In the genomic region with DNA sequence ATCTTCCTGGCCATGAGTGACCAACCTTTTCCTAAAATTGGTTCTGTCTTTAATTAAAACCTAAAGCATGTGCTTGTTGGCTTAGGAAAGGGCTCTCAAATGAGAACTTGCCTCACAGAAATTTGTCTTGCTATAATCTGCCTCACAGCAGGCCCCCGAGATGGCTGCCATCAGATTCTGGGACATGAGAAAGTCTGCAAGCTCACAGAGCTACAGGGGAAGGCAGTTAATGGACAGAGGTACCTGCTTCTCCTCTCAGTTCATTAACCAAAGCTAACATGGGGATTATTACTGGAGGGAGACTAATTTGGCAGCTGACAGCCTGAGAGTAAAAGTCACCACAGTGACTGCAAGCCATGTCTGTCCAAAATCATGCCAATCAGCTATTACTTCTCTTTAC, we compare ENCODE assay signal across 20 mouse cellular contexts.
DNase-seq lines count a peak whose midpoint lies in the region; ATAC-seq and TF ChIP-seq lines count a peak whose summit lies in the region.
"Had no signal": no experiment of that assay in that cellular context is flagged by ENCODE, and none has a peak within 500 bp of the region (broad histone marks: within the 10 kb centered on the region; RNA-seq: fewer than 3 reads in every experiment).

No protein-coding gene starts in this region.

- DNase-seq in hindbrain, embryonic 10.5 days (ENCODE audit: low spot score) = no peak
- peak; percentile 5 for DNase-seq in cerebellum, adult 11 months
- DNase-seq in cerebellum, adult 9-11 months = peak; percentile 14
- peak; percentile 32 for DNase-seq in limb, embryonic 10.5 days (ENCODE audit: low spot score)
- DNase-seq in right cerebral cortex, postnatal 10 days (ENCODE audit: low spot score in 2 of 2) = no peak
- DNase-seq in liver, postnatal 0 days = no peak
- DNase-seq in frontal cortex, postnatal 14 days (ENCODE audit: low spot score in 2 of 2) = no peak
- DNase-seq: adrenal gland, postnatal 25 days; gastrocnemius, postnatal 10 days; kidney, adult 2 months; kidney, postnatal 14 days; liver, embryonic 13.5 days; lung, postnatal 36 days; midbrain, embryonic 14.5 days; right cerebral cortex, postnatal 25 days had no signal

- H3K4me3 ChIP-seq in hindbrain, embryonic 16.5 days (ENCODE audit: low read length) = no peak overlapping the region
- no peak overlapping the region for H3K4me3 ChIP-seq in hindbrain, embryonic 10.5 days
- no peak overlapping the region for H3K4me3 ChIP-seq in limb, embryonic 10.5 days
- no peak overlapping the region for H3K4me3 ChIP-seq in liver, postnatal 0 days (ENCODE audit: low read depth, low read length)
- H3K4me3 ChIP-seq: heart, embryonic 10.5 days; layer of hippocampus, adult 2 months; liver, embryonic 13.5 days; lung, embryonic 15.5 days; myocyte had no signal

- WGBS in hindbrain, embryonic 16.5 days = 67% methylated on average over 1 of the region's 1 CpGs
- WGBS in hindbrain, embryonic 10.5 days = 84% methylated on average over 1 of the region's 1 CpGs
- 36% methylated on average over 1 of the region's 1 CpGs for WGBS in limb, embryonic 10.5 days
- 67% methylated on average over 1 of the region's 1 CpGs for WGBS in liver, postnatal 0 days (ENCODE audit: insufficient replicate concordance)

- no peaks in the 10 kb centered on the region for H3K4me1 ChIP-seq in hindbrain, embryonic 16.5 days (ENCODE audit: control insufficient read depth, insufficient read depth, low read depth, low read length)
- no peaks in the 10 kb centered on the region for H3K4me1 ChIP-seq in hindbrain, embryonic 10.5 days (replicated peaks)
- peaks cover 4% of the 10 kb centered on the region; the same call in 1 of the 2 replicates for H3K4me1 ChIP-seq in limb, embryonic 10.5 days
- no peaks in the 10 kb centered on the region for H3K4me1 ChIP-seq in liver, postnatal 0 days (ENCODE audit: insufficient read depth)
- H3K4me1 ChIP-seq: heart, embryonic 10.5 days; liver, embryonic 13.5 days; lung, embryonic 15.5 days had no signal

- H3K9ac ChIP-seq in hindbrain, embryonic 16.5 days (ENCODE audit: low read depth, low read length) = no peak overlapping the region
- no peak overlapping the region for H3K9ac ChIP-seq in liver, postnatal 0 days (replicated peaks)
- H3K9ac ChIP-seq: liver, embryonic 13.5 days; lung, embryonic 15.5 days had no signal

- H3K27me3 ChIP-seq in hindbrain, embryonic 16.5 days (replicated peaks; ENCODE audit: control insufficient read depth, insufficient read depth, low read length) = no peaks in the 10 kb centered on the region
- H3K27me3 ChIP-seq in hindbrain, embryonic 10.5 days (ENCODE audit: insufficient read depth, poor library complexity, severe bottlenecking) = no peaks in the 10 kb centered on the region
- H3K27me3 ChIP-seq in limb, embryonic 10.5 days (ENCODE audit: low read depth, poor library complexity, severe bottlenecking) = no peaks in the 10 kb centered on the region
- H3K27me3 ChIP-seq in liver, postnatal 0 days (ENCODE audit: insufficient read depth, low read length) = no peaks in the 10 kb centered on the region
- H3K27me3 ChIP-seq: liver, embryonic 13.5 days; lung, embryonic 15.5 days had no signal

- H3K4me2 ChIP-seq in hindbrain, embryonic 16.5 days (ENCODE audit: low read length) = no peak overlapping the region
- no peak overlapping the region for H3K4me2 ChIP-seq in liver, postnatal 0 days (ENCODE audit: low read depth, low read length)
- H3K4me2 ChIP-seq: liver, embryonic 13.5 days; lung, embryonic 15.5 days had no signal

- no peak for TF ChIP-seq EP300 in liver, postnatal 0 days (IDR thresholded peaks at IDR 0.05; ENCODE audit: low read depth)

- no peaks in the 10 kb centered on the region for H3K36me3 ChIP-seq in hindbrain, embryonic 16.5 days (ENCODE audit: control insufficient read depth, insufficient read depth, low read length)
- no peaks in the 10 kb centered on the region for H3K36me3 ChIP-seq in hindbrain, embryonic 10.5 days
- H3K36me3 ChIP-seq in limb, embryonic 10.5 days = no peaks in the 10 kb centered on the region
- no peaks in the 10 kb centered on the region for H3K36me3 ChIP-seq in liver, postnatal 0 days (replicated peaks; ENCODE audit: insufficient read depth, low read length)
- H3K36me3 ChIP-seq: heart, embryonic 10.5 days; liver, embryonic 13.5 days; lung, embryonic 15.5 days had no signal

- TF ChIP-seq CTCF in liver, postnatal 0 days (IDR thresholded peaks at IDR 0.05; ENCODE audit: low read depth) = no peak

- peak; percentile 61; the same call in 1 of the 2 replicates for ATAC-seq in hindbrain, embryonic 16.5 days
- ATAC-seq in liver, postnatal 0 days = no peak

- H3K9me3 ChIP-seq in hindbrain, embryonic 16.5 days (ENCODE audit: control insufficient read depth, low read length) = peaks cover 3% of the 10 kb centered on the region
- no peaks in the 10 kb centered on the region for H3K9me3 ChIP-seq in hindbrain, embryonic 10.5 days
- H3K9me3 ChIP-seq in limb, embryonic 10.5 days (replicated peaks) = no peaks in the 10 kb centered on the region
- H3K9me3 ChIP-seq in liver, postnatal 0 days (ENCODE audit: low read length) = 0 out of 2 replicates have a peak, but pooled peaks cover 2% of the 10 kb centered on the region
- H3K9me3 ChIP-seq: heart, embryonic 10.5 days; liver, embryonic 13.5 days; lung, embryonic 15.5 days had no signal

- H3K27ac ChIP-seq in hindbrain, embryonic 16.5 days (ENCODE audit: low read depth, low read length) = no peak overlapping the region
- H3K27ac ChIP-seq in hindbrain, embryonic 10.5 days = no peak overlapping the region
- H3K27ac ChIP-seq in limb, embryonic 10.5 days = no peak overlapping the region
- no peak overlapping the region for H3K27ac ChIP-seq in liver, postnatal 0 days (ENCODE audit: low read depth)
- H3K27ac ChIP-seq: heart, embryonic 10.5 days; layer of hippocampus, adult 2 months; liver, embryonic 13.5 days; lung, embryonic 15.5 days had no signal

Comparison
In these comparisons a context has a peak if more than half of its experiments do, and no peak if none do; other contexts are left out.
1. DNase-seq: peak in cerebellum, adult 11 months (single experiment), cerebellum, adult 9-11 months (single experiment) and limb, embryonic 10.5 days (single experiment); none in hindbrain, embryonic 10.5 days (single experiment), right cerebral cortex, postnatal 10 days (0 of 2), liver, postnatal 0 days (single experiment) and frontal cortex, postnatal 14 days (0 of 2).